Mouse (Mus musculus): ENCODE data around the gene Ahctf1. TPM values are rescaled to one million over a fixed set of nuclear protein-coding genes. Genes with fewer than 3 reads are reported as not detected.
"Not testable (repeated sequence)": the region's sequence is repeated elsewhere in the genome, so short reads cannot be mapped to it uniquely, and the experiment has no call there.

Ahctf1 gene
- polyA plus RNA-seq, 1 experiment from 2014 or later, result 17.1 TPM

DNA sequence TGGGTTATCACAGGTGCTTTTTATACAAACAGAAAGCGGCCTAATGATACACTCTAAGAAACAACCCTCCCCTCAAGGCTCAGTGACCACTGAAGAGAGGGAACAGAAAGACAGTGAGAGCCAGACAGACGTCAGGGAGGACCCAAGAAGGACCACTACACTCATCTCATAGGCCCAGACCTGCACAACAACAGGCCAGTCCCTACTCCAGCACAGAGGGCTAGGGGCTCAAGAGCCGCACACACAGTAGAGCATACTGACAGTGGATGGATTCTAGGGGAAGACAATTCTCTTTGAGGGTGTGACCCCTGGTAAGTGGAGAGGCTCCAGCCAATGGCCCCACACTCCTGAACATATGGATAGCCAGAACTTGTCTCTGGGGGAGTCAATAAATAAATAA lies 67.0 kb downstream of the Ahctf1 start:
- no peaks in the 10 kb centered on the region for H3K4me1 ChIP-seq (ENCODE audit: control insufficient read depth, insufficient read depth, low read length)

DNA sequence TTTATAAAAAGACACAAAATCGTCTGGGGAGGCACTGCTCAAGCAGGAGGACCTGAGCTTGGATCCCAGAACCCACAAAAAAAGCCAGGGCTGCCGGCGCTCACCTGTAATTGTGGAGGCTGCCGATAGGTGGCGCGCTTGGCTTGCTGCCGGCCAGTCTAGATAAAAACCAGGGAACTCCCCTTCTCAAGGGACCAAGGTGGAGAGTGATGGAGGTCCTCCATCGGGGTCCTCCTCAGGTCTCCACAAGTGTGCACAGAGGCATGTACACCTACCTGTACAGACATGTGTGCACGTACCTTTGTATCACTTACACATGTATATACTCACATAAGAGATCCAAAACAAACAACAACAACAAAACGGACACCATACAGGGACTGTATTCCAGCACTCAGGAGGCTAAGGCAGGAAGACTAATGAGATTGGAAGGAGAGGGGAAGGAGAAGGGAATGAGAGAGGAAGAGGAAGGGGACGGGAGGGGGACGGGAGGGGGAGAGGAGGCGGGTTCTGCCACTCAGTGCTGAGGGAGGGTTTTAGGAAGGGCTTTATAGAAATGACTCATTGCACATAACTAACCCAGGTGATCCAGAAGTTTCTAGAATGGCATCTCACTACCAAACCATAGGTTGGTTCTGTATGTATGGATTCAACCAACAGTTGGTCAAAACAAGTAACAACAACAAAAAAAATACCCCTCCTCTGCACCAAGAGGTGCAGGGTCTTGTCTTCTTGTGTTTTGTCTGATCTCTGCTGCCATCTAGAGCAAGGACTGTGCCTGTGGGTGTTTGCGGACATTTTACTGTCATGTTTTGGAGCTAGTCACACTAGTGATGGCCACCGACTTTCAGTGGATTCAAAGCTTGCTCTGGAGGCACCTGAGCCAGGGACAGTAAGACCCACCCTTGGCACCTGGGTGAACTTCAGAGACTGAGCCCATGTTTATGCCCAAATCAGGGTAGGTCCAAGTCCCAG lies 68.7 kb downstream of the Ahctf1 start:
- H3K27ac ChIP-seq (ENCODE audit: low read depth, low read length), result no peak overlapping the region
- 39% methylated on average over 15 of the region's 15 CpGs for WGBS
- ATAC-seq, result no peak
- no peaks in the 10 kb centered on the region for H3K36me3 ChIP-seq (ENCODE audit: control insufficient read depth, insufficient read depth, low read length)
- no peaks in the 10 kb centered on the region for H3K27me3 ChIP-seq (replicated peaks; ENCODE audit: control insufficient read depth, insufficient read depth, low read length)
- no peaks in the 10 kb centered on the region for H3K4me1 ChIP-seq (ENCODE audit: control insufficient read depth, insufficient read depth, low read length)
- H3K4me2 ChIP-seq (ENCODE audit: low read length), result no peak overlapping the region
- H3K9ac ChIP-seq (ENCODE audit: low read length), result no peak overlapping the region
- H3K9me3 ChIP-seq (replicated peaks; ENCODE audit: control insufficient read depth, low read length), result no peaks in the 10 kb centered on the region
- H3K4me3 ChIP-seq (ENCODE audit: low read depth, low read length), result no peak overlapping the region
- DNase-seq (ENCODE audit: low spot score), result peak; percentile 23

More for the DNA sequence above, 67.0 kb downstream of the Ahctf1 start:
- no peak overlapping the region for H3K9ac ChIP-seq (ENCODE audit: low read length)
- no peaks in the 10 kb centered on the region for H3K9me3 ChIP-seq (replicated peaks; ENCODE audit: control insufficient read depth, low read length)
- H3K4me2 ChIP-seq (ENCODE audit: low read length), result no peak overlapping the region
- H3K27me3 ChIP-seq (replicated peaks; ENCODE audit: control insufficient read depth, insufficient read depth, low read length), result no peaks in the 10 kb centered on the region
- DNase-seq (ENCODE audit: low spot score), result no peak
- WGBS, result 84% methylated on average over 3 of the region's 3 CpGs
- no peaks in the 10 kb centered on the region for H3K36me3 ChIP-seq (ENCODE audit: control insufficient read depth, insufficient read depth, low read length)
- no peak for ATAC-seq
- H3K27ac ChIP-seq (ENCODE audit: low read depth, low read length), result no peak overlapping the region
- no peak overlapping the region for H3K4me3 ChIP-seq (ENCODE audit: low read depth, low read length)

DNA sequence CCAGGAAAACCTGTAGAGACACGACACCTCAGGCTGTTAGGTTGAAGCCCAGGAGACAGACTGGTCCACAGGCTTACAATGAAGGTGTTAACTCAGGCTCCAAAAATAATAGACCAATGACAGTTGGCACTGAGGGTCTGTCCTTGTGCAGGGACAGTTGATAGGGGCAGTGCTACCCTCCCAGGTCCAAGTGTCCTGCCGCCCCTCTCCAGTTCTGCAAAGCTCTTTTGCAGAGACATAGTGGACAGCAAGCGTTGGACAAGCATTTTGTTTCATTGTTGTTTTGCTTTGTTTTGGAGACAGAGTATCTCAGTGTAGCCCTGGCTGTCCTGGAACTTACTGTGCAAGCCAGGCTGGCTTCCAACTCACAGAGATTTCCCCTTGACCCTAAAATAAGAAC lies 72.1 kb downstream of the Ahctf1 start:
- Histone ChIP-seq H3K9ac (ENCODE audit: low read length) (no peak overlapping the region), H3K27ac (ENCODE audit: low read depth, low read length) (no peak overlapping the region), H3K27me3 (replicated peaks; ENCODE audit: control insufficient read depth, insufficient read depth, low read length) (no peaks in the 10 kb centered on the region), H3K9me3 (replicated peaks; ENCODE audit: control insufficient read depth, low read length) (no peaks in the 10 kb centered on the region), H3K4me1 (ENCODE audit: control insufficient read depth, insufficient read depth, low read length) (no peaks in the 10 kb centered on the region), H3K4me2 (ENCODE audit: low read length) (no peak overlapping the region), H3K36me3 (ENCODE audit: control insufficient read depth, insufficient read depth, low read length) (no peaks in the 10 kb centered on the region), H3K4me3 (ENCODE audit: low read depth, low read length) (no peak overlapping the region)
- DNase-seq (ENCODE audit: low spot score), result no peak
- WGBS, result 90% methylated on average over 3 of the region's 3 CpGs
- no peak for ATAC-seq

DNA sequence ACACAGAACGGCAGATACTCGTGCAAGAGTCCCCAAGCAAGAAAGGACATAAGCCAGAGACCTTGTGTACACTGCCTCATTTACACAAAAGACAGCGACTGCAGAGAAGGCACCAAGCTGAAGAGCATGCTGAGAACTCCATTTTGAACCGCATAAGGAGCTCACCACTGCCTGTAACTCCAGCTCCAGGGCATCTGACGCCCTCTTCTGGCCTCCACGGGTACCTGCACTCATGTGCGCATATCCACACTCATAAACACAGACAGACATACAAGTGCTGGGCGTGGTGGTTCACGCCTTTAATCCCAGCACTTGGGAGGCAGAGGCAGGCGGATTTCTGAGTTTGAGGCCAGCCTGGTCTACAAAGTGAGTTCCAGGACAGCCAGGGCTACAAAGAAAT lies 74.8 kb downstream of the Ahctf1 start:
- 90% methylated on average over 10 of the region's 10 CpGs for WGBS
- Histone ChIP-seq H3K9me3 (replicated peaks; ENCODE audit: control insufficient read depth, low read length) (no peaks in the 10 kb centered on the region), H3K9ac (ENCODE audit: low read length) (no peak overlapping the region), H3K27me3 (replicated peaks; ENCODE audit: control insufficient read depth, insufficient read depth, low read length) (no peaks in the 10 kb centered on the region), H3K4me2 (ENCODE audit: low read length) (no peak overlapping the region), H3K36me3 (ENCODE audit: control insufficient read depth, insufficient read depth, low read length) (no peaks in the 10 kb centered on the region), H3K4me1 (ENCODE audit: control insufficient read depth, insufficient read depth, low read length) (no peaks in the 10 kb centered on the region), H3K27ac (ENCODE audit: low read depth, low read length) (no peak overlapping the region), H3K4me3 (ENCODE audit: low read depth, low read length) (no peak overlapping the region)
- ATAC-seq (no peak), DNase-seq (ENCODE audit: low spot score) (no peak)

DNA sequence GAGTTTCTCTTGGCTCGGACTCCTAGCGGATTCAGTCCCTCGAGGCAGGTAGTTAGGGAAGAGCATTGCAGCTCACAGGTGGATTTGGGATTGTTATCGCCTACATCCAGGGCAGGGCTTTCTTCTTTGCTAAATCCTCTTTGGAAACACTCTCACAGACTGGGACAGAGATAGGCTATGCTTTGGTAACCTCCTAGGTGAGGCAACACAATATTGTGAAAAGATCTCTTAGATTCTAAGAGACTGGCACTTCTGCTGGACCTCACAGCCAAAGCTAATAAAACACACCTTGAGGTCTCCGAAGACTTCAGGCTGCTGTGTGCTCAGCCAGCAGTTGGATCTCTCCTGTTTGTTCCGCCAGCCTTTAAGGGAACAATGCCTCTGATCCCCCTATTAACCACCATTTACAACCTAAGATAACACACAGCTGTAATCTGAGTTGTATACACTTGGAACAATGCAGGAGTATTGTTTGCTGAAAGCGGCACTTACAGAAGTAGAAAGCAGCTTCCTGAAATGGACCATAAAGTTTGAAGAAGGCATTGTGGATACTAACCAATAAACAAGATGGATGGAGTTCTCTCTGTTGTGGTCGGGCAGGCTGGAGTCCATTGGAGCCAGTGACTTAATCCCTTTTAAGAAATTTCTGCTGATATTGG lies 80.5 kb downstream of the Ahctf1 start:
- Histone ChIP-seq H3K4me3 (ENCODE audit: low read depth, low read length) (no peak overlapping the region), H3K9me3 (replicated peaks; ENCODE audit: control insufficient read depth, low read length) (no peaks in the 10 kb centered on the region), H3K4me2 (ENCODE audit: low read length) (no peak overlapping the region), H3K36me3 (ENCODE audit: control insufficient read depth, insufficient read depth, low read length) (no peaks in the 10 kb centered on the region), H3K4me1 (ENCODE audit: control insufficient read depth, insufficient read depth, low read length) (no peaks in the 10 kb centered on the region), H3K27ac (ENCODE audit: low read depth, low read length) (no peak overlapping the region), H3K9ac (ENCODE audit: low read length) (no peak overlapping the region), H3K27me3 (replicated peaks; ENCODE audit: control insufficient read depth, insufficient read depth, low read length) (no peaks in the 10 kb centered on the region)
- DNase-seq (ENCODE audit: low spot score) (no peak), ATAC-seq (no peak)
- 72% methylated on average over 8 of the region's 8 CpGs for WGBS

DNA sequence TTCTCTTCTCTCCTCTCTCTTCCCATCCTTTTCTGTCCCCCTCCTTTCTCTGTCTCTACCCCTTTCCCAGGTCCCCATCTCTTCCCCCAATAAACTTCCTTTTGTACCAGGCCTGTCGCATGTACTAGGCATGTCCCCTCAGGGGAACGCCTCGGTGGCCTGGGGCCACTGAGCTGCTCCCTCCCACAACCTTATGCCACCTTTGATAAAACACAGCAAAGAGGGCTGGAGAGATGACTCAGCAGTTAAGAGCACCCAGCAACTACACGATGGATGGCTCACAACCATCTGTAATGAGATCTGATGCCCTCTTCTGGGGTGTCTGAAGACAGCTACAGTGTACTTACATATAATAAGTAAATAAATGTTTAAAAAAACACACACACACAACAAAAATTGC lies 87.7 kb downstream of the Ahctf1 start:
- no peaks in the 10 kb centered on the region for H3K27me3 ChIP-seq (replicated peaks; ENCODE audit: control insufficient read depth, insufficient read depth, low read length)
- H3K4me1 ChIP-seq (ENCODE audit: control insufficient read depth, insufficient read depth, low read length), result no peaks in the 10 kb centered on the region
- no peaks in the 10 kb centered on the region for H3K9me3 ChIP-seq (replicated peaks; ENCODE audit: control insufficient read depth, low read length)
- no peak overlapping the region for H3K9ac ChIP-seq (ENCODE audit: low read length)
- ATAC-seq, result no peak
- DNase-seq (ENCODE audit: low spot score), result no peak
- no peaks in the 10 kb centered on the region for H3K36me3 ChIP-seq (ENCODE audit: control insufficient read depth, insufficient read depth, low read length)
- H3K27ac ChIP-seq (ENCODE audit: low read depth, low read length), result no peak overlapping the region
- H3K4me2 ChIP-seq (ENCODE audit: low read length), result no peak overlapping the region
- H3K4me3 ChIP-seq (ENCODE audit: low read depth, low read length), result no peak overlapping the region
- 96% methylated on average over 4 of the region's 4 CpGs for WGBS

DNA sequence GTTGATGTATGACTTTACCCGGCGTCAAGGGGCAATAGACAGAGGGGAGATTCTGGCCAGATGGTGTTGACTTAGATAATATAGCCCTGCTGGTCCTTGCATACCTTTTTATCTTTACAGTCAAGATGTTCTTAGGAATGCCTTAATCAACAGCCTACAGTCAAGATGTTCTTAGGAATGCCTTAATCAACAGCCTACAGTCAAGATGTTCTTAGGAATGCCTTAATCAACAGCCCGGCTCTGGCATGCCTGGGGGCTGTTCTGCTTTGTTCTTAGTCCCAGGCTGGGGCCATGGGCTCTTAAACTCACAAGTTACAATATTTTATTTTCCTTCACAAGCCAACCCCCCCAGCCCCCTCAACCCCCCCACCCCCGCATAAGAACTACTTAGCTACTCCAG lies 88.2 kb downstream of the Ahctf1 start:
- not testable (repeated sequence) for H3K9me3 ChIP-seq (replicated peaks; ENCODE audit: control insufficient read depth, low read length); H3K27ac ChIP-seq (ENCODE audit: low read depth, low read length); H3K27me3 ChIP-seq (replicated peaks; ENCODE audit: control insufficient read depth, insufficient read depth, low read length); ATAC-seq; H3K4me2 ChIP-seq (ENCODE audit: low read length); H3K9ac ChIP-seq (ENCODE audit: low read length); H3K4me3 ChIP-seq (ENCODE audit: low read depth, low read length); H3K4me1 ChIP-seq (ENCODE audit: control insufficient read depth, insufficient read depth, low read length); H3K36me3 ChIP-seq (ENCODE audit: control insufficient read depth, insufficient read depth, low read length); DNase-seq (ENCODE audit: low spot score)
- 88% methylated on average over 3 of the region's 4 CpGs for WGBS

DNA sequence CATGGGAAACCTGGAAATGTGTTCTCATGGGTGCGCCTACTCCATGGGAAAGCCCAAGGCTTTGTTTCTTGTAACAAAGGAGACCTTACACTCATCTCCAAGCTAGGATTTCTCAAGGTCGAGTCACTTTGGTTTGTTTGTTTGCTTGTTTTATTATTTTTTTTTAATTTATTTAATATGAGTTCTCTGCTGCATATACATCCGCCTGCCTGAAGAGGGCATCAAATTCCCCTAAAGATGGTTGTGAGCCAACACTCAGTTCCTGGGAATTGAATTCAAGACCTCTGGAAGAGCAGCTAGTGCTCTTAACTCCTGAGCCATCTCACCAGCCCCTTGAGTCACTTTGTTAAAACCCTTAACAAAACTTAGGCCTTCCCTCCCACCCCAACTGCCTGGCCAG lies 90.1 kb downstream of the Ahctf1 start:
- WGBS, result 90% methylated on average over 3 of the region's 3 CpGs
- ATAC-seq (no peak), DNase-seq (ENCODE audit: low spot score) (no peak)
- Histone ChIP-seq H3K9ac (ENCODE audit: low read length) (no peak overlapping the region), H3K4me1 (ENCODE audit: control insufficient read depth, insufficient read depth, low read length) (no peaks in the 10 kb centered on the region), H3K4me2 (ENCODE audit: low read length) (no peak overlapping the region), H3K27me3 (replicated peaks; ENCODE audit: control insufficient read depth, insufficient read depth, low read length) (no peaks in the 10 kb centered on the region), H3K27ac (ENCODE audit: low read depth, low read length) (no peak overlapping the region), H3K9me3 (replicated peaks; ENCODE audit: control insufficient read depth, low read length) (no peaks in the 10 kb centered on the region), H3K4me3 (ENCODE audit: low read depth, low read length) (no peak overlapping the region), H3K36me3 (ENCODE audit: control insufficient read depth, insufficient read depth, low read length) (no peaks in the 10 kb centered on the region)

DNA sequence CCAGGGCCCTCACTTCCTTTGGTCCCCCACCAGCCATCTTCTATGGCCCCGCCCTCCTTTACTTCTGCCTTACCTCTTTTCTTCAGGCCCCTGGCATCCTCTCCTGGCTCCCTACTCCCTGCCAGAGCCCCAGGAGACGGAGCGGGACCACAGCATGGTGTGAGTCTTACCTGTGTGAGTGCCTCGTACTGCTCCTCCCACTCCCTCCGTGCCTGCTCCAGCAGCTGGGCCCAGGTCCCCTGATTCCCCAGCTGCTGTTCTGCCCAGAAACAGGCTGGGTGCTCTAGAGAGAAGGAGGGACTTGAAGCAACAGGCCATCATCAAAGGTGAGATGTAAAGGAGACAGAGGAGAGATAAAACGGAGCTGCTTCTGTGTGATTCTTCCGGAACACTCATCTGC lies 90.8 kb downstream of the Ahctf1 start:
- Histone ChIP-seq H3K27ac (ENCODE audit: low read depth, low read length) (no peak overlapping the region), H3K36me3 (ENCODE audit: control insufficient read depth, insufficient read depth, low read length) (no peaks in the 10 kb centered on the region), H3K4me3 (ENCODE audit: low read depth, low read length) (no peak overlapping the region), H3K27me3 (replicated peaks; ENCODE audit: control insufficient read depth, insufficient read depth, low read length) (no peaks in the 10 kb centered on the region), H3K4me1 (ENCODE audit: control insufficient read depth, insufficient read depth, low read length) (no peaks in the 10 kb centered on the region), H3K4me2 (ENCODE audit: low read length) (no peak overlapping the region), H3K9me3 (replicated peaks; ENCODE audit: control insufficient read depth, low read length) (no peaks in the 10 kb centered on the region), H3K9ac (ENCODE audit: low read length) (no peak overlapping the region)
- 84% methylated on average over 7 of the region's 7 CpGs for WGBS
- DNase-seq (ENCODE audit: low spot score), result no peak
- no peak for ATAC-seq

Measured in forebrain, embryonic 14.5 days (tissue).